Mouse (Mus musculus) embryonic facial prominence, embryonic 15.5 days (tissue): ENCODE measurements at regions not wholly inside any gene's neighbourhood (a gene's known extent, or its start where the extent isn't known, plus 50 kb on each side); places are given as distances from the start of the nearest gene placed in this dataset.

Source experiments
- ATAC-seq: fragments of 200-750 bp; cut with Nextera tagmentation; 2 replicates; pipeline ENCODE4 v1.8.0; 2017; ENCODE audit warnings: low read depth, moderate TSS enrichment; ENCODE audit not compliant: insufficient number of reproducible peaks, low FRiP score, low TSS enrichment
- H3K27ac ChIP-seq: fragments of 300-500 bp; sonication (generic); replicated peaks from 2 replicates; pipeline ENCODE4 v1.5.1; 2015; ENCODE audit warnings: mild to moderate bottlenecking, inconsistent platforms
- H3K27me3 ChIP-seq: fragments of 300-500 bp; sonication (generic); 2 replicates; pipeline ENCODE4 v1.6.1; 2015; ENCODE audit warnings: inconsistent platforms
- H3K36me3 ChIP-seq: fragments of 300-500 bp; sonication (generic); 2 replicates; pipeline ENCODE4 v1.6.1; 2015; ENCODE audit warnings: mild to moderate bottlenecking, inconsistent platforms
- H3K4me1 ChIP-seq: fragments of 300-500 bp; sonication (generic); 2 replicates; pipeline ENCODE4 v1.6.1; 2015; ENCODE audit warnings: inconsistent platforms
- H3K4me2 ChIP-seq: fragments of 300-500 bp; sonication (generic); replicated peaks from 2 replicates; pipeline ENCODE4 v1.6.1; 2015; ENCODE audit warnings: mild to moderate bottlenecking, inconsistent platforms
- H3K4me3 ChIP-seq: fragments of 300-500 bp; sonication (generic); replicated peaks from 2 replicates; pipeline ENCODE4 v1.5.1; 2015; ENCODE audit warnings: mild to moderate bottlenecking, inconsistent platforms
- H3K9ac ChIP-seq: fragments of 300-500 bp; sonication (generic); 2 replicates; pipeline ENCODE4 v1.6.1; 2015; ENCODE audit warnings: inconsistent platforms
- H3K9me3 ChIP-seq: fragments of 300-500 bp; sonication (generic); replicated peaks from 2 replicates; pipeline ENCODE4 v1.6.1; 2016; ENCODE audit warnings: inconsistent platforms
- WGBS: fragments of 180-500 bp; shearing (Covaris S2); methylation state at CpG from one replicate; pipeline ENCODE4 v1.1.7; 2015; 5-methylcytosine and 5-hydroxymethylcytosine counted together

DNA sequence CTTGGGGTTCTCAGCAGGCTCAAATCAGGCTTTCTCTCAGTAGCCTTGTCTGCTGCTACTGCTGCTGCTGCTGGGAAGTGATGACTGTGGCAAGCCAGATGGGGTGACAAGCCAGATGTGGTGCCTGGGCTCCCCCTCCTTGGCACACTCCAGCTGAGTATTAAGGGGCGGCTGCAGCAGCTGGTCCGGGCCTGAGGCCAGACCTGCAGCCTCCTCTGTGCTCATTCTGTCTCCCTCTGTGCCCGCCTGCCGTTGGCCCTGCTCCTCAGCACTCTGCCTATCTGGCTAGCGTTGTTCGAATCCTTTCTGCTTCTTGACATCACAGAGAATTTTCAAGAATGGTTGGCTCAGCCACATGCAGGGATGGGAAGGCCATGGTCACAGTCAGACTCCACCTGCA lies 139.6 kb upstream of the Mgmt start:
- WGBS, result 50% methylated on average over 6 of the region's 6 CpGs
- ATAC-seq, result no peak
- Histone ChIP-seq H3K27me3 (no peaks in the 10 kb centered on the region), H3K4me3 (no peak overlapping the region), H3K4me1 (peaks cover 10% of the 10 kb centered on the region), H3K27ac (no peak overlapping the region), H3K4me2 (no peak overlapping the region), H3K9ac (no peak overlapping the region), H3K9me3 (no peaks in the 10 kb centered on the region), H3K36me3 (no peaks in the 10 kb centered on the region)

DNA sequence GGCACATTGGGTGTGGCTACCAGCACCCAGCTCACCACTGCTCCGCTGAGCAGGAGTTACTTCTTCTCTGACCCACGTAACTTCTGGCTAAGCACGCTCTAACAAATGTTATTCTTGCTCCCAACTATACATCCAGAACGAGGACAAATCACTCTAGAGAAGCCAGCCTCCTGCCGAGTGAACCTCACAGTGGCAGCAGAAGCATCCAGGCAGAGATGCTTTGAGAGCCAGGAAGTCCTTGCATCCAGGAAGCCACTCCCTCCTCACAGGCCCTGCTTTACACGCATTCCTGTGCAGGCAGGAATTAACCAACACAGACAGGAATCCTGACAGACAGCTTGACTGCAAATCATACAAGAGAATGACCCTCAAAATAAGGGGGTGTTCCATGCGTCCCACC lies 129.4 kb upstream of the Mgmt start:
- no peaks in the 10 kb centered on the region for H3K36me3 ChIP-seq
- 36% methylated on average over 7 of the region's 7 CpGs for WGBS
- no peak overlapping the region for H3K27ac ChIP-seq
- no peak; the same call in 1 of the 2 replicates for ATAC-seq
- H3K27me3 ChIP-seq, result no peaks in the 10 kb centered on the region
- no peak overlapping the region for H3K9ac ChIP-seq
- no peak overlapping the region for H3K4me2 ChIP-seq
- H3K9me3 ChIP-seq, result no peaks in the 10 kb centered on the region
- H3K4me1 ChIP-seq, result peaks cover 10% of the 10 kb centered on the region; the same call in 1 of the 2 replicates
- no peak overlapping the region for H3K4me3 ChIP-seq

DNA sequence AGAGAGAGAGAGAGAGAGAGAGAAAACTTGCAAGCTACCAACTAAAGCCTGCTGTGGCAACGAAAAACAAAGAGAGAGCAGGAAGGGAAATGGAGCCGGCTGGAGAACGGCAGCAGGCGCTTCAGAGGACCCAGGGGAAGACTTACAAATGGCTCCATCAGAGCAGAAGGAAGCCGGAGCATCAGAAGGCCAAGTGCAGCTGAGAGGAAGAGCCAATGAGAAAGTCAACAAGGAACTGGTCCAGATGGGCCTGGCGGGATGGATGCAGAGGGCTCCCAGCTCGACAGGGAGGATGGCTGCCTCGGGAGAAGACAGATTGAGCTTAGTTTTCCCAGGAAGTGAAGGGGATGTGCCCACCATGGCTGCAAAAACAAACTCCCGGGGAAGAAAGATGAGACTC lies 127.2 kb upstream of the Mgmt start:
- ATAC-seq, result no peak
- 53% methylated on average over 9 of the region's 9 CpGs for whole genome bisulfite sequencing
- H3K27ac ChIP-seq, result no peak overlapping the region
- no peaks in the 10 kb centered on the region for H3K27me3 ChIP-seq
- peaks cover 10% of the 10 kb centered on the region; the same call in 1 of the 2 replicates for H3K4me1 ChIP-seq
- H3K9me3 ChIP-seq, result no peaks in the 10 kb centered on the region
- no peaks in the 10 kb centered on the region for H3K36me3 ChIP-seq
- no peak overlapping the region for H3K4me2 ChIP-seq
- H3K4me3 ChIP-seq, result no peak overlapping the region
- H3K9ac ChIP-seq, result no peak overlapping the region

- WGBS, result 42% methylated on average over 11 of the region's 11 CpGs
- Histone ChIP-seq H3K9me3 (no peaks in the 10 kb centered on the region), H3K9ac (no peak overlapping the region), H3K27me3 (no peaks in the 10 kb centered on the region), H3K36me3 (no peaks in the 10 kb centered on the region), H3K27ac (no peak overlapping the region), H3K4me1 (no peaks in the 10 kb centered on the region), H3K4me2 (peak overlapping the region; percentile 21; the same call in 1 of the 2 replicates), H3K4me3 (no peak overlapping the region)
- ATAC-seq, result 0 out of 2 replicates have a peak, but pooled peaks have one; percentile 47
Observed at GRCm38 (mm10) chr7:136780708-136781107, 113.7 kb upstream of the Mgmt start.

- H3K4me1 ChIP-seq, result 0 out of 2 replicates have a peak, but pooled peaks cover 6% of the 10 kb centered on the region
- H3K27ac ChIP-seq, result no peak overlapping the region
- H3K27me3 ChIP-seq, result no peaks in the 10 kb centered on the region
- H3K36me3 ChIP-seq, result no peaks in the 10 kb centered on the region
- no peak overlapping the region for H3K4me3 ChIP-seq
- peak; percentile 60; the same call in 1 of the 2 replicates for ATAC-seq
- WGBS, result 34% methylated on average over 2 of the region's 2 CpGs
- H3K9ac ChIP-seq, result no peak overlapping the region
- no peaks in the 10 kb centered on the region for H3K9me3 ChIP-seq
- H3K4me2 ChIP-seq, result no peak overlapping the region
Observed at GRCm38 (mm10) chr7:136791162-136791561, 103.3 kb upstream of the Mgmt start.

DNA sequence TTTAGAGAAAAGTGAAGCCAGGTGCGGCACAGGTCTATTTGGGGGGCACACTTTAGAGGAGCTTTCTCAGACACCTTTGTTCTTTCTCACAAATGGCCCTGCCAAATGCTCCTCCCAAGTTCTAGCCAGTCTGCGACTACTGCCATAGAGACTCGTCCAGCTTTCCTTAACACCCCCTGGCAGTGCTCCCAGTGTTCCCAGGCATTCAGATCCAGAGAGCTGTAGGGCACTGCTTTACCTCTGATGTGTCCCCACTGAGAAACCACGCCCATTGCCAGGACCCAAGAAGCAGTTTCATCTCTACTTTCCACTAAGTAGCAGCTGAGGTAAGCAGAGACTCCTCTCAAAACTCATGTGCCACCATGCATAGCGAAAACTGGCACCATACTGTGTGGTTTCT lies 102.3 kb upstream of the Mgmt start:
- Histone ChIP-seq H3K9me3 (no peaks in the 10 kb centered on the region), H3K4me2 (no peak overlapping the region), H3K9ac (no peak overlapping the region), H3K4me3 (no peak overlapping the region), H3K36me3 (no peaks in the 10 kb centered on the region), H3K27ac (no peak overlapping the region), H3K27me3 (no peaks in the 10 kb centered on the region), H3K4me1 (0 out of 2 replicates have a peak, but pooled peaks cover 6% of the 10 kb centered on the region)
- WGBS, result 70% methylated on average over 5 of the region's 5 CpGs
- ATAC-seq, result no peak

DNA sequence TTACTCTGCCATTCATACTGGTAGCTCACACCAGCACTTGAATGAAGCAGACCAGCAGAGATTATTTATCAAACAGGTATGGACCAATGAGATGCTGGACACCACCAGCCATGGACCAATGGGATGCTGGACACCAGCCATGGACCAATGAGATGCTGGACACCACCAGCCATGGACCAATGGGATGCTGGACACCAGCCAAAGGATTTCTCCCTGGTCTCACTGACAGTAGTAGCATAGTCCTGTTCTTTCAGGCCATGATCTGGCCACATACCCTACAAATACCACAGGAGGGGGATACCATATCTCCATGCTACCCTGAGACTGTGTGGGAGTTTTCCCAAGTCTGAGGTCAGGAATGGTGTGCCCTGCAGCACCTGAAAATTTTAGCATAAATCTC lies 98.0 kb upstream of the Mgmt start:
- no peak for ATAC-seq
- Histone ChIP-seq H3K4me2 (no peak overlapping the region), H3K27ac (no peak overlapping the region), H3K4me3 (no peak overlapping the region), H3K9ac (no peak overlapping the region), H3K27me3 (no peaks in the 10 kb centered on the region), H3K36me3 (no peaks in the 10 kb centered on the region), H3K4me1 (no peaks in the 10 kb centered on the region), H3K9me3 (no peaks in the 10 kb centered on the region)

GRCm38 (mm10) chr7:136797780-136798435 lies 96.5 kb upstream of the Mgmt start:
- Histone ChIP-seq H3K4me2 (no peak overlapping the region), H3K9me3 (no peaks in the 10 kb centered on the region), H3K4me3 (no peak overlapping the region), H3K4me1 (no peaks in the 10 kb centered on the region), H3K36me3 (no peaks in the 10 kb centered on the region), H3K27me3 (no peaks in the 10 kb centered on the region), H3K9ac (no peak overlapping the region), H3K27ac (no peak overlapping the region)
- 49% methylated on average over 11 of the region's 11 CpGs for WGBS
- ATAC-seq, result no peak

- Histone ChIP-seq H3K4me3 (no peak overlapping the region), H3K27ac (no peak overlapping the region), H3K36me3 (no peaks in the 10 kb centered on the region), H3K9me3 (no peaks in the 10 kb centered on the region), H3K27me3 (no peaks in the 10 kb centered on the region), H3K4me2 (no peak overlapping the region), H3K4me1 (no peaks in the 10 kb centered on the region), H3K9ac (no peak overlapping the region)
- WGBS, result 81% methylated on average over 3 of the region's 3 CpGs
- ATAC-seq, result no peak
Observed at GRCm38 (mm10) chr7:136798605-136799004, 95.8 kb upstream of the Mgmt start.

- H3K27me3 ChIP-seq, result no peaks in the 10 kb centered on the region
- 81% methylated on average over 6 of the region's 6 CpGs for WGBS
- no peak for ATAC-seq
- no peak overlapping the region for H3K27ac ChIP-seq
- no peak overlapping the region for H3K4me2 ChIP-seq
- H3K9me3 ChIP-seq, result no peaks in the 10 kb centered on the region
- H3K4me3 ChIP-seq, result no peak overlapping the region
- no peaks in the 10 kb centered on the region for H3K36me3 ChIP-seq
- H3K4me1 ChIP-seq, result no peaks in the 10 kb centered on the region
- no peak overlapping the region for H3K9ac ChIP-seq
Observed at GRCm38 (mm10) chr7:136807101-136807500, 87.3 kb upstream of the Mgmt start.

GRCm38 (mm10) chr7:136807968-136808367 lies 86.4 kb upstream of the Mgmt start:
- no peak overlapping the region for H3K4me3 ChIP-seq
- no peaks in the 10 kb centered on the region for H3K36me3 ChIP-seq
- H3K9me3 ChIP-seq, result no peaks in the 10 kb centered on the region
- H3K4me1 ChIP-seq, result no peaks in the 10 kb centered on the region
- no peak overlapping the region for H3K9ac ChIP-seq
- no peaks in the 10 kb centered on the region for H3K27me3 ChIP-seq
- no peak overlapping the region for H3K27ac ChIP-seq
- no peak overlapping the region for H3K4me2 ChIP-seq
- ATAC-seq, result no peak

- Histone ChIP-seq H3K4me1 (no peaks in the 10 kb centered on the region), H3K9ac (no peak overlapping the region), H3K4me2 (no peak overlapping the region), H3K9me3 (no peaks in the 10 kb centered on the region), H3K27me3 (no peaks in the 10 kb centered on the region), H3K36me3 (no peaks in the 10 kb centered on the region), H3K4me3 (no peak overlapping the region), H3K27ac (no peak overlapping the region)
- 72% methylated on average over 8 of the region's 8 CpGs for WGBS
- ATAC-seq, result no peak
Observed at GRCm38 (mm10) chr7:136809576-136809975, 84.8 kb upstream of the Mgmt start.
